Mouse (Mus musculus) CH12.LX (cell line): ENCODE measurements at regions not wholly inside any gene's neighbourhood (a gene's known extent, or its start where the extent isn't known, plus 50 kb on each side); places are given as distances from the start of the nearest gene placed in this dataset.

Source experiments
- DNase-seq: peaks from one replicate; pipeline ENCODE4 v3.0.0-alpha.2; 2013; ENCODE audit errors: extremely low read depth
- H3K27ac ChIP-seq: 2 replicates; pipeline ENCODE4 v1.5.1; 2012; ENCODE audit warnings: low read depth, mild to moderate bottlenecking, control low read depth, moderate library complexity; ENCODE audit not compliant: insufficient read depth
- H3K27me3 ChIP-seq: replicated peaks from 2 replicates; pipeline ENCODE3; 2012; ENCODE audit warnings: inconsistent platforms
- H3K36me3 ChIP-seq, 2 experiments: replicated peaks in 1 of 2; 2 replicates each; pipeline versions ENCODE3 to v1.6.1; 2012; ENCODE audit warnings: inconsistent platforms in 1 of 2, low read length in 1 of 2, mild to moderate bottlenecking in 1 of 2, mixed read lengths in 1 of 2, moderate library complexity in 1 of 2; ENCODE audit not compliant: control insufficient read depth in 1 of 2, insufficient read depth in 1 of 2
- H3K4me1 ChIP-seq, 2 experiments: 2 replicates each; pipeline ENCODE4 v1.6.1; 2012; ENCODE audit warnings: inconsistent platforms in 1 of 2, moderate library complexity in 1 of 2; ENCODE audit not compliant: insufficient read depth in 2 of 2, control insufficient read depth in 1 of 2
- H3K4me2 ChIP-seq: 2 replicates; pipeline ENCODE4 v1.6.1; 2012; ENCODE audit warnings: low read depth, mild to moderate bottlenecking, control low read depth; ENCODE audit not compliant: poor library complexity, insufficient read depth, severe bottlenecking
- H3K4me3 ChIP-seq, 3 experiments: fragments of 150-350 bp in 1 of 3; sonication (generic) in 1 of 3; replicated peaks in 1 of 3; 2 replicates each; pipeline versions ENCODE3 to v1.5.1; 2011 to 2012; ENCODE audit warnings: low read depth in 2 of 3, low read length in 2 of 3, mild to moderate bottlenecking in 2 of 3, moderate library complexity in 2 of 3, control low read depth in 1 of 3, improper control_type of control experiment in 1 of 3, inconsistent platforms in 1 of 3, mixed read lengths in 1 of 3; ENCODE audit not compliant: poor library complexity in 1 of 3
- H3K79me2 ChIP-seq: replicated peaks from 2 replicates; pipeline ENCODE4 v1.6.1; 2012; ENCODE audit warnings: mild to moderate bottlenecking, moderate library complexity; ENCODE audit not compliant: control insufficient read depth, poor library complexity, insufficient read depth, severe bottlenecking; ENCODE audit errors: extremely low read depth
- H3K9ac ChIP-seq: 2 replicates; pipeline ENCODE4 v1.6.1; 2012; ENCODE audit warnings: low read depth, mild to moderate bottlenecking, control low read depth, moderate library complexity; ENCODE audit not compliant: insufficient read depth
- H3K9me3 ChIP-seq: replicated peaks from 2 replicates; pipeline ENCODE3; 2012; ENCODE audit warnings: low read length, inconsistent platforms, mixed read lengths
- BHLHE40 ChIP-seq: IDR thresholded peaks from 2 replicates; pipeline ENCODE4 v1.6.1; 2011; ENCODE audit warnings: mild to moderate bottlenecking, low read depth, low read length, improper control_type of control experiment
- CHD1 ChIP-seq: IDR thresholded peaks from 2 replicates; pipeline ENCODE4 v1.6.1; 2012; ENCODE audit warnings: low read depth, low read length, improper control_type of control experiment, inconsistent platforms
- CTCF ChIP-seq, 2 experiments: IDR thresholded peaks in 1 of 2; conservative IDR thresholded peaks in 1 of 2; 2 replicates each; pipeline ENCODE4 v1.5.1; 2011 to 2012; ENCODE audit warnings: low read depth in 2 of 2, low read length in 2 of 2, improper control_type of control experiment in 1 of 2, inconsistent platforms in 1 of 2, mild to moderate bottlenecking in 1 of 2, moderate library complexity in 1 of 2
- E2F4 ChIP-seq: IDR thresholded peaks from 2 replicates; pipeline ENCODE4 v1.6.1; 2011; ENCODE audit warnings: low read depth, low read length, improper control_type of control experiment; ENCODE audit not compliant: insufficient replicate concordance
- ETS1 ChIP-seq: conservative IDR thresholded peaks from 2 replicates; pipeline ENCODE4 v1.6.1; 2012; ENCODE audit warnings: low read depth, mild to moderate bottlenecking, inconsistent platforms, low read length, improper control_type of control experiment, moderate library complexity
- HCFC1 ChIP-seq: IDR thresholded peaks from 2 replicates; pipeline ENCODE4 v1.6.1; 2012; ENCODE audit warnings: low read depth, mild to moderate bottlenecking, inconsistent platforms, low read length, improper control_type of control experiment
- IRF4 ChIP-seq: IDR thresholded peaks from 2 replicates; pipeline ENCODE4 v1.6.1; 2014; ENCODE audit warnings: low read depth, mild to moderate bottlenecking, inconsistent platforms, low read length, improper control_type of control experiment
- JUND ChIP-seq: conservative IDR thresholded peaks from 2 replicates; pipeline ENCODE4 v1.6.1; 2011; ENCODE audit warnings: low read depth, low read length, improper control_type of control experiment
- MAX ChIP-seq: IDR thresholded peaks from 2 replicates; pipeline ENCODE4 v1.6.1; 2011; ENCODE audit warnings: low read length, improper control_type of control experiment
- MAZ ChIP-seq: IDR thresholded peaks from 2 replicates; pipeline ENCODE4 v1.6.1; 2012; ENCODE audit warnings: low read depth, mild to moderate bottlenecking, inconsistent platforms, low read length, improper control_type of control experiment, moderate library complexity
- MEF2A ChIP-seq: IDR thresholded peaks from 2 replicates; pipeline ENCODE4 v1.6.1; 2014; ENCODE audit warnings: low read depth, mild to moderate bottlenecking, inconsistent platforms, low read length, improper control_type of control experiment, borderline replicate concordance
- MXI1 ChIP-seq: IDR thresholded peaks from 2 replicates; pipeline ENCODE4 v1.6.1; 2011; ENCODE audit warnings: mild to moderate bottlenecking, low read depth, low read length, improper control_type of control experiment
- MYC ChIP-seq: IDR thresholded peaks from 2 replicates; pipeline ENCODE4 v1.6.1; 2011; ENCODE audit warnings: low read depth, mild to moderate bottlenecking, improper control_type of control experiment, low read length
- NELFE ChIP-seq: IDR thresholded peaks from 2 replicates; pipeline ENCODE4 v1.6.1; 2011; ENCODE audit warnings: low read depth, low read length, improper control_type of control experiment
- POLR2A ChIP-seq: IDR thresholded peaks from 2 replicates; pipeline ENCODE4 v1.6.1; 2011; ENCODE audit warnings: low read depth, mild to moderate bottlenecking, improper control_type of control experiment, low read length
- POLR2AphosphoS2 ChIP-seq: IDR thresholded peaks from 2 replicates; pipeline ENCODE4 v1.6.1; 2011; ENCODE audit warnings: low read depth, low read length, improper control_type of control experiment
- TCF12 ChIP-seq: IDR thresholded peaks from 2 replicates; pipeline ENCODE4 v1.6.1; 2014; ENCODE audit warnings: low read depth, mild to moderate bottlenecking, inconsistent platforms, low read length, improper control_type of control experiment
- UBTF ChIP-seq: IDR thresholded peaks from 2 replicates; pipeline ENCODE4 v1.6.1; 2012; ENCODE audit warnings: low read depth, mild to moderate bottlenecking, inconsistent platforms, low read length, improper control_type of control experiment, moderate library complexity
- ZC3H11A ChIP-seq: IDR thresholded peaks from 2 replicates; pipeline ENCODE4 v1.6.1; 2012; ENCODE audit warnings: low read depth, mild to moderate bottlenecking, inconsistent platforms, low read length, improper control_type of control experiment
- ZMIZ1 ChIP-seq: IDR thresholded peaks from 2 replicates; pipeline ENCODE4 v1.6.1; 2012; ENCODE audit warnings: low read depth, mild to moderate bottlenecking, inconsistent platforms, low read length, improper control_type of control experiment
- dilution Hi-C: fragments of 300-500 bp; cut with MboI; formaldehyde crosslinking; loops from 2 replicates; pipeline ENCODE4 v1.14.3; 2020; ENCODE audit warnings: low sequenced_read_pairs; ENCODE audit not compliant: extremely low pct_unique_long_range_greater_than_20kb, extremely low pct_ligation_motif_present
- in situ Hi-C: fragments of 300-500 bp; cut with MboI; formaldehyde crosslinking; loops from 3 replicates; pipeline ENCODE4 v1.14.3; 2019; ENCODE audit warnings: low sequenced_read_pairs, low pct_ligation_motif_present, low pct_unique_long_range_greater_than_20kb, mixed read lengths

- no peak overlapping the region for H3K27ac ChIP-seq
- H3K27me3 ChIP-seq: no peaks in the 10 kb centered on the region
- no peak for DNase-seq
- dilution Hi-C loops: no loop called here
- H3K4me3 ChIP-seq: no peak overlapping the region
- H3K9me3 ChIP-seq: peaks cover 61% of the 10 kb centered on the region
- H3K79me2 ChIP-seq: no peaks in the 10 kb centered on the region; the same call in 1 of the 2 replicates
- no peak overlapping the region for H3K9ac ChIP-seq
- H3K4me2 ChIP-seq: no peak overlapping the region
- in situ Hi-C loops: no loop called here
- TF ChIP-seq UBTF (no peak), CTCF (conservative IDR thresholded peaks at IDR 0.05 in 1 of 2, IDR thresholded peaks at IDR 0.05 in 1 of 2; ENCODE audit: low read depth in 2 of 2, low read length in 2 of 2) (no peak), ETS1 (no peak), MEF2A (no peak), IRF4 (no peak), HCFC1 (no peak), MAZ (no peak), ZMIZ1 (no peak), ZC3H11A (no peak), POLR2AphosphoS2 (no peak), MYC (no peak)
- H3K36me3 ChIP-seq: no peaks in the 10 kb centered on the region
- no peaks in the 10 kb centered on the region for H3K4me1 ChIP-seq
These were observed 217.9 kb upstream of the Nr2f2 start for GRCm38 (mm10) chr7:70584480-70584879.

- no peak for DNase-seq
- Histone ChIP-seq H3K9ac (no peak overlapping the region), H3K36me3 (no peaks in the 10 kb centered on the region), H3K4me3 (no peak overlapping the region), H3K9me3 (peaks cover 60% of the 10 kb centered on the region), H3K27me3 (no peaks in the 10 kb centered on the region), H3K4me2 (no peak overlapping the region), H3K4me1 (no peaks in the 10 kb centered on the region), H3K79me2 (no peaks in the 10 kb centered on the region), H3K27ac (no peak overlapping the region)
- dilution Hi-C loops: no loop called here
- in situ Hi-C loops: no loop called here
- TF ChIP-seq IRF4: no peak
- no peak for TF ChIP-seq UBTF
- no peak for TF ChIP-seq MXI1
These were observed 209.8 kb upstream of the Nr2f2 start for GRCm38 (mm10) chr7:70576112-70576910.

- H3K9me3 ChIP-seq: peaks cover 60% of the 10 kb centered on the region
- dilution Hi-C loops: no loop called here
- in situ Hi-C loops: no loop called here
- H3K27me3 ChIP-seq: no peaks in the 10 kb centered on the region
- no peak for TF ChIP-seq NELFE
- TF ChIP-seq JUND: no peak
- no peak for TF ChIP-seq MAX
- TF ChIP-seq E2F4: no peak
- no peak for TF ChIP-seq HCFC1
- no peak for TF ChIP-seq POLR2A
- no peak for TF ChIP-seq CHD1
- no peak for TF ChIP-seq ZC3H11A
- no peak for TF ChIP-seq TCF12
- TF ChIP-seq MYC: no peak
- TF ChIP-seq IRF4: no peak
- TF ChIP-seq UBTF: no peak
- no peak for TF ChIP-seq BHLHE40
- no peaks in the 10 kb centered on the region for H3K4me1 ChIP-seq
- H3K4me2 ChIP-seq: no peak overlapping the region
- DNase-seq: no peak
- no peak overlapping the region for H3K4me3 ChIP-seq
- no peak overlapping the region for H3K9ac ChIP-seq
- no peak overlapping the region for H3K27ac ChIP-seq
- H3K79me2 ChIP-seq: no peaks in the 10 kb centered on the region
- no peaks in the 10 kb centered on the region for H3K36me3 ChIP-seq
These were observed 209.1 kb upstream of the Nr2f2 start for GRCm38 (mm10) chr7:70575614-70576013.
